Mouse (Mus musculus): ENCODE measurements at regions not wholly inside any gene's neighbourhood (a gene's known extent, or its start where the extent isn't known, plus 50 kb on each side); places are given as distances from the start of the nearest gene placed in this dataset.
A peak's percentile ranks its signal among the peaks of the same experiment; 100 is the strongest.

- Histone ChIP-seq H3K36me3 (replicated peaks) (no peaks in the 10 kb centered on the region), H3K27me3 (replicated peaks; ENCODE audit: low read depth, poor library complexity, severe bottlenecking) (0 out of 2 replicates have a peak, but pooled peaks cover 4% of the 10 kb centered on the region), H3K4me1 (peaks cover 36% of the 10 kb centered on the region), H3K4me3 (no peak overlapping the region; the same call in 1 of the 2 replicates), H3K9me3 (no peaks in the 10 kb centered on the region), H3K27ac (replicated peaks) (peak overlapping the region; percentile 75)
- peak; percentile 70 for DNase-seq (ENCODE audit: low spot score)
- 42% methylated on average over 12 of the region's 12 CpGs for WGBS
Observed at GRCm38 (mm10) chr2:106461973-106462637, 231.0 kb upstream of the Mpped2 start.

- WGBS, result 58% methylated on average over 3 of the region's 3 CpGs
Observed at GRCm38 (mm10) chr2:106465055-106465454, 228.0 kb upstream of the Mpped2 start.

GRCm38 (mm10) chr2:106465831-106466230 is 227.2 kb upstream of the Mpped2 start:
- Histone ChIP-seq H3K27ac (replicated peaks) (no peak overlapping the region), H3K36me3 (replicated peaks) (no peaks in the 10 kb centered on the region), H3K9me3 (no peaks in the 10 kb centered on the region), H3K27me3 (replicated peaks; ENCODE audit: low read depth, poor library complexity, severe bottlenecking) (0 out of 2 replicates have a peak, but pooled peaks cover 4% of the 10 kb centered on the region), H3K4me1 (peaks cover 32% of the 10 kb centered on the region), H3K4me3 (no peak overlapping the region)
- no peak for DNase-seq (ENCODE audit: low spot score)
- WGBS, result 84% methylated on average over 3 of the region's 3 CpGs

More at GRCm38 (mm10) chr2:106465055-106465454, 228.0 kb upstream of the Mpped2 start:
- Histone ChIP-seq H3K9me3 (no peaks in the 10 kb centered on the region), H3K27me3 (replicated peaks; ENCODE audit: low read depth, poor library complexity, severe bottlenecking) (0 out of 2 replicates have a peak, but pooled peaks cover 4% of the 10 kb centered on the region), H3K4me3 (no peak overlapping the region), H3K27ac (replicated peaks) (no peak overlapping the region), H3K36me3 (replicated peaks) (no peaks in the 10 kb centered on the region), H3K4me1 (peaks cover 36% of the 10 kb centered on the region)
- DNase-seq (ENCODE audit: low spot score), result no peak

GRCm38 (mm10) chr2:106469196-106469595 is 223.9 kb upstream of the Mpped2 start:
- Histone ChIP-seq H3K36me3 (replicated peaks) (no peaks in the 10 kb centered on the region), H3K9me3 (no peaks in the 10 kb centered on the region), H3K27me3 (replicated peaks; ENCODE audit: low read depth, poor library complexity, severe bottlenecking) (0 out of 2 replicates have a peak, but pooled peaks cover 4% of the 10 kb centered on the region), H3K4me1 (0 out of 2 replicates have a peak, but pooled peaks cover 7% of the 10 kb centered on the region), H3K4me3 (no peak overlapping the region), H3K27ac (replicated peaks) (no peak overlapping the region)
- no peak for DNase-seq (ENCODE audit: low spot score)
- 69% methylated on average over 2 of the region's 2 CpGs for WGBS

- Histone ChIP-seq H3K4me3 (no peak overlapping the region), H3K27ac (replicated peaks) (no peak overlapping the region), H3K4me1 (no peaks in the 10 kb centered on the region), H3K36me3 (replicated peaks) (no peaks in the 10 kb centered on the region), H3K9me3 (no peaks in the 10 kb centered on the region), H3K27me3 (replicated peaks; ENCODE audit: low read depth, poor library complexity, severe bottlenecking) (no peaks in the 10 kb centered on the region)
- DNase-seq (ENCODE audit: low spot score), result no peak
- 93% methylated on average over 3 of the region's 3 CpGs for WGBS
Observed at GRCm38 (mm10) chr2:106473458-106473857, 219.6 kb upstream of the Mpped2 start.

GRCm38 (mm10) chr2:106477991-106478390 is 215.1 kb upstream of the Mpped2 start:
- DNase-seq (ENCODE audit: low spot score), result no peak
- Histone ChIP-seq H3K27me3 (replicated peaks; ENCODE audit: low read depth, poor library complexity, severe bottlenecking) (no peaks in the 10 kb centered on the region), H3K36me3 (replicated peaks) (no peaks in the 10 kb centered on the region), H3K4me1 (no peaks in the 10 kb centered on the region), H3K27ac (replicated peaks) (no peak overlapping the region), H3K4me3 (no peak overlapping the region), H3K9me3 (no peaks in the 10 kb centered on the region)
- WGBS, result 67% methylated on average over 2 of the region's 2 CpGs

- Histone ChIP-seq H3K4me1 (no peaks in the 10 kb centered on the region), H3K36me3 (replicated peaks) (no peaks in the 10 kb centered on the region), H3K27ac (replicated peaks) (no peak overlapping the region), H3K27me3 (replicated peaks; ENCODE audit: low read depth, poor library complexity, severe bottlenecking) (no peaks in the 10 kb centered on the region), H3K4me3 (no peak overlapping the region), H3K9me3 (no peaks in the 10 kb centered on the region)
- 72% methylated on average over 5 of the region's 5 CpGs for WGBS
- no peak for DNase-seq (ENCODE audit: low spot score)
Observed at GRCm38 (mm10) chr2:106487335-106488082, 205.6 kb upstream of the Mpped2 start.

GRCm38 (mm10) chr2:106498735-106499134 is 194.3 kb upstream of the Mpped2 start:
- H3K27ac ChIP-seq (replicated peaks), result no peak overlapping the region
- no peaks in the 10 kb centered on the region for H3K27me3 ChIP-seq (replicated peaks; ENCODE audit: low read depth, poor library complexity, severe bottlenecking)
- no peaks in the 10 kb centered on the region for H3K36me3 ChIP-seq (replicated peaks)
- H3K9me3 ChIP-seq, result no peaks in the 10 kb centered on the region
- no peak overlapping the region for H3K4me3 ChIP-seq
- peaks cover 31% of the 10 kb centered on the region for H3K4me1 ChIP-seq
- DNase-seq (ENCODE audit: low spot score), result no peak

GRCm38 (mm10) chr2:106499227-106499928 is 193.7 kb upstream of the Mpped2 start:
- Histone ChIP-seq H3K27ac (replicated peaks) (no peak overlapping the region), H3K36me3 (replicated peaks) (no peaks in the 10 kb centered on the region), H3K9me3 (no peaks in the 10 kb centered on the region), H3K27me3 (replicated peaks; ENCODE audit: low read depth, poor library complexity, severe bottlenecking) (no peaks in the 10 kb centered on the region), H3K4me3 (no peak overlapping the region), H3K4me1 (peaks cover 31% of the 10 kb centered on the region)
- 48% methylated on average over 3 of the region's 3 CpGs for WGBS
- DNase-seq (ENCODE audit: low spot score), result no peak

- WGBS, result 90% methylated on average over 1 of the region's 1 CpGs
- no peak for DNase-seq (ENCODE audit: low spot score)
- no peaks in the 10 kb centered on the region for H3K27me3 ChIP-seq (replicated peaks; ENCODE audit: low read depth, poor library complexity, severe bottlenecking)
- no peaks in the 10 kb centered on the region for H3K9me3 ChIP-seq
- H3K27ac ChIP-seq (replicated peaks), result no peak overlapping the region
- no peaks in the 10 kb centered on the region for H3K36me3 ChIP-seq (replicated peaks)
- 0 out of 2 replicates have a peak, but pooled peaks cover 4% of the 10 kb centered on the region for H3K4me1 ChIP-seq
- H3K4me3 ChIP-seq, result no peak overlapping the region
Observed at GRCm38 (mm10) chr2:106504933-106505420, 188.1 kb upstream of the Mpped2 start.

GRCm38 (mm10) chr2:106511889-106512288 is 181.2 kb upstream of the Mpped2 start:
- no peaks in the 10 kb centered on the region for H3K27me3 ChIP-seq (replicated peaks; ENCODE audit: low read depth, poor library complexity, severe bottlenecking)
- no peak for DNase-seq (ENCODE audit: low spot score)
- H3K27ac ChIP-seq (replicated peaks), result no peak overlapping the region
- H3K36me3 ChIP-seq (replicated peaks), result no peaks in the 10 kb centered on the region
- H3K4me1 ChIP-seq, result peaks cover 5% of the 10 kb centered on the region; the same call in 1 of the 2 replicates
- H3K4me3 ChIP-seq, result no peak overlapping the region
- 86% methylated on average over 9 of the region's 9 CpGs for WGBS
- no peaks in the 10 kb centered on the region for H3K9me3 ChIP-seq

GRCm38 (mm10) chr2:106512338-106513024 is 180.6 kb upstream of the Mpped2 start:
- Histone ChIP-seq H3K27me3 (replicated peaks; ENCODE audit: low read depth, poor library complexity, severe bottlenecking) (no peaks in the 10 kb centered on the region), H3K4me1 (peaks cover 5% of the 10 kb centered on the region; the same call in 1 of the 2 replicates), H3K4me3 (no peak overlapping the region), H3K36me3 (replicated peaks) (no peaks in the 10 kb centered on the region), H3K9me3 (no peaks in the 10 kb centered on the region), H3K27ac (replicated peaks) (no peak overlapping the region)
- no peak for DNase-seq (ENCODE audit: low spot score)
- 47% methylated on average over 14 of the region's 14 CpGs for WGBS
